Mouse (Mus musculus) A20 (cell line): Measurements from ENCODE around the gene Tnks1bp1.
A peak's percentile ranks its signal among the peaks of the same experiment; 100 is the strongest.

Experiments
- DNase-seq: peaks from one replicate; pipeline ENCODE4 v3.0.0-alpha.2; 2011; ENCODE audit warnings: low read depth, low spot score

Tnks1bp1 gene

GRCm38 (mm10) chr2:85047596-85048167, at the start of gene Tnks1bp1:
TSS of gene Tnks1bp1 (plus strand) at chr2:85048022.
- DNase-seq = peak; percentile 96

DNA sequence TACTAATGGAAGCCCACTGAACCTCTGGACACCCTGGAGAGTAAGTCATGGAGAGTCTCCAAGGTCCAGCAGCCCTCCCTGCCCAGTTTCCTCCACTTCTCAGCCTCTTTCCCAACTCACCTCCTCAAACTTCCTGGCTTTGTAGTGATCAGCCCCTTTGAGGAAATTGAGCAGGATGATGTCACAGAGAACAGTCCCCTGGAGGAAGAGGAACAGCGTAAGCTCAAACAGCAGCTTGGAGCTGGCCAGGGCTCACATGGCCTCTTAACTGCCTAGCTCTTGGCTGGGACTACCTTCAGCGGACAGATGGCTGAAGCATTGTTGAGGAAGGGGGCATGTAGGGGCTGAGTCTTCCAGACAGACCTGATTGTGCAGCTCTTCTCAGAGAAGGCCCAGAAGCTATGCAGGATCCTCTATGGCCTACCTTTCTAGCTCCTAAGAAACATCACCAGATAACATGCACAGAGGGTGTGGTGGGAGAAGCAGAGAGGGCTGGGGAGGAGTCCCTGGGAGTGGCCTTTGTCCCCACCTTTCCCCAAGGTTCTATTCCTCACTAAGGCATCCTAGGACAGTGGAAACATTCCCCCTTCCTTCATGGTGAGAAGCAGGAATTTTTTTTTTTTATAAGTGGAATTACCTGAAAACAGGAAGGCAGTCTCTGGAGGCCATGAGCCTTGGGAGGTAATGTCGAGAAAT, 48.2 kb upstream of the Tnks1bp1 start:
- DNase-seq = no peak

- DNase-seq = no peak
Observed at GRCm38 (mm10) chr2:85001497-85001896, 46.3 kb upstream of the Tnks1bp1 start.

GRCm38 (mm10) chr2:85002575-85002974, 45.2 kb upstream of the Tnks1bp1 start:
- DNase-seq = no peak

- DNase-seq = no peak
Observed at GRCm38 (mm10) chr2:85004341-85004740, 43.5 kb upstream of the Tnks1bp1 start.

GRCm38 (mm10) chr2:85006600-85006999, 41.2 kb upstream of the Tnks1bp1 start:
- DNase-seq = no peak

- DNase-seq = peak; percentile 75
Observed at GRCm38 (mm10) chr2:85007729-85008128, 40.1 kb upstream of the Tnks1bp1 start.

DNA sequence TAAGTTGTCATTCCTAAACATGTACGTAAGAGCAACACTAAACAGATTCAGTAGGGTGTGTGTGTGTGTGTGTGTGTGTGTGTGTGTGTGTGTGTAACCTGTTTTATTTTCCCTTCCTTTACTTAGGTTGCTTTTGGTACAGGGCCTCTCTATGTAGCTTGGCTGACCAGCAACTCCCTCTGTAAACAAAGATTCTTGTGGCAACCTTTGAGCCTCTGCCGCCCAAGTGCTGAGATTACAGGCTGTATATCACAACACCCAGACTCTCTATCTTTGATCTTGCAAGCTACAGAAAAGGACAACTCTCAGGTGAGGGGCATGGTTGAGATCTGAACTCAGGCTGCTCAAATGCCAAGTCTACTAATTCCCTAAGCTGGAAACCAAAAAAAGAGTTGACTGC, 38.6 kb upstream of the Tnks1bp1 start:
- no peak for DNase-seq

DNA sequence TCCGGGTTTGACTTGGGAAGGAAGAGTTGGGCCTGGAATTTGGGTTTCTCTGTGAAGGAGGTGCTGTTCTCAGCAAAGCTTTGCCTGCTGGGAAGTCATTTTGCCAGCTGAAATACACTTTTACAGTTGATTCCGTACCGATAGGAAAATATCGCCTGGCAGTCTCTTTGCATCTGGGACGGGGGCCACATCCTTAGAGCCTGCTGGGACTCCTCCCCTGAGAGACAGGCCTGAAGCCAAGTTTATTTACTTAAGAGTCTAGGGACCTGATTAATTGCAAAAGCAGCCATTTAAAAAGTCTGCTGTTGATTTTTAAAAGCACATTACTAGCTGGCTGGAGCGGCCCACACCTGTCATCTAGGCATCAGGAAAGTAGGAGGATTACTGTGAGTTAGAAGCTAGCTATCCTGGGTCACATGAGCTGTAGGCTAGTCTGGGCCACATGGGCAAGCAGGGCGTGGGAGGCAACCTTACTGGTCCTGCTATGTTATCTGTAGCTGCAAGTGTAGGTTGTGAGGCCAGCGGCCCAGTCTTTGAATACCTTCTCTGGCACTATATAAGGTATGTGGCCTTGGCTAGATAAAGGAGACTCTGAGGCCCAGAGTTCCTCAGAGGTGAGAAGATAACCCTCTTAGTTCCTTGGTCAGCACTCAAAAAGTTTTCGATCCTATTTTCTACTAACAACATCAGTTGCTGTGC, 35.8 kb upstream of the Tnks1bp1 start:
- DNase-seq = no peak

DNA sequence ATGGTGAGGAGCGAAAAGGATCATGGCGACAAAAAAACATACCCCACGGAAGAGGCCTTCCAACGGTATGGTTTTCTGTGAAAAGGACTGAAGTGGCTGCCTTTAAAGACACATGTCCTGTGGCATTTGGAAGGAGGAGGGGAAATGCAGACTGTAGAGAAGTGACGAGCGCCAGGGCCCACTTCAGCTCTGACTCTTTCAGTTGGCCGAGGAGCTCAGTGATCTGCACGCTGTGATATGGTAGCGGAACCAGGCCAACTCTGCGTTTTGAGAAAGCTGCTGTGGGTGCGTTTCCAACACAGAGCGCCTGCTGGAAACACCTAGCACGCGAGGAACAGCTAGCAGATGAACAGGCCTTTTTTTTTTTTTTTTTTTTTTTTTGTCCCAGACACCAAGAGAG, 35.1 kb upstream of the Tnks1bp1 start:
- DNase-seq = no peak

DNA sequence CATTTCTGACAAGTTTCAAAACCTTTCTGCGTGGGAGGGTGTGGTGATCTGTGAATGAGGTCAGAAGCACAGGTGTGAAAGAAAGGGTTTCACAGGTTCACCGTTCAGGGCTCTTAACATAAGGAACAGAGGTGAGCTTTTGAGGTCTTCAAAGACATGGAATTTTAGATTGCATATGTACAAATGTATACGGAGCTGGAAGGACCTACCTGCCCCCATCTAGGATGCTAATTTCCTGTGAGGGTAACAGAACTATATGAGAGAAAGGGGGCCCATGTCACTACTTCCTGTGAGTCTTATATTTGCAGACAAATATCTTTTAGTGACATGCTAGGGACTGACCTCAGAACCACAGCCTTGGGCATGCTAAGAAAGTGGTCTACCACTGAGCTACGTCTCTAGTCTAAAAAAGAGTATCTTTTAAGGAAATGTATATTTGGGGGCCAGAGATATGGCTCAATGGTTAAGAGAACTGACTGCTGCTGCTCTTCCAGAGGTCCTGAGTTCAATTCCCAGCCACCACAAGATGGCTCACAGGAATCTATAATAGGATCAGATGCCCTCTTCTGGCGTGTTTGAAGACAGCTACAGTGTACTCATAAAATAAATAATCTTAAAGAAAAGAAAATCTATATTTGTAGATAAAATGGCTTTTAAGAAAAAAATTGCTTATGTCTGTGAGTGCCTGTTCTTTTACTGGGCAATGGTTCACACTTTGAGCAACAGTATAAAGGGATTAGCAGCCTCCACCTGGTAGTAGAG, 33.8 kb upstream of the Tnks1bp1 start:
- DNase-seq = no peak

- peak; percentile 41 for DNase-seq
Observed at GRCm38 (mm10) chr2:85014588-85014982, 33.2 kb upstream of the Tnks1bp1 start.

DNA sequence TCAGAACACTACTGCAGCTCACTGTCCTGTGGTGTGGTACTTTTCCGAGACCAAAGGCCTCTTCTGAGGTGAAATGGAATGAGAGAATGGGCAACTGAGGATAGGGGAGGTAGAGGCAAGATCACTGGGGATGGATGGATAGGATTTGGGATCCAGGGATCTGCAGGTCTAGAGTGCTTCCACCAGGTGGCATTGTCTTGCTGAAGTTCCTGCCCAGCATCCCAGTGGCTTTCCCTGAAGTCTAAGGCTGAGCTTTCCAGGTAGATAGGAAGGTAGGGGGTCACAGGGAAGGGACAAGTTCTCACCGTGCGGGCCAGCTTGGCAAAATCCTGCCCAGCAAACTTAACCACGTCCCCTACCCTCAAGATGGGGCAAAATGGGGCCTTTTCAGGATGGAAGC, 25.8 kb upstream of the Tnks1bp1 start:
- no peak for DNase-seq

DNA sequence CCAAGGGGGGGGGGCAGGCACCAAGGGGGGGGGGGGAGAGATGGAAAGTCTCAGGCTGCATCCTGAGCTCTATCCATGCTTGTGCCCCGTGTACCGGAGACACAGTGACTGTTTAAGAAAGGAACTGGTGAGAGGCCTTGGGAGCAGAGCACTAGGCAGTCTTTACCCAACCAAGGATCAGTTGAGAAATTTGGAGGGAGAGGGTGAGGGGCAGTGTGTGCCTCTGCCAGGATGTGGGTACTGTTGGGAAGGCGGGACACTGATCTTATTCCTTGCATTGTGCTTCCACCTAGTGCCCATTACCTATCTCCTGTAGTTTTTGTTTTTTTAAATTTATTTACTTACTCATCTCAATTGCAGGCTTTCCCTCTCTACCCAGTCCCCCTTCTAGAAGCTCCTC, 21.6 kb upstream of the Tnks1bp1 start:
- DNase-seq = no peak

DNA sequence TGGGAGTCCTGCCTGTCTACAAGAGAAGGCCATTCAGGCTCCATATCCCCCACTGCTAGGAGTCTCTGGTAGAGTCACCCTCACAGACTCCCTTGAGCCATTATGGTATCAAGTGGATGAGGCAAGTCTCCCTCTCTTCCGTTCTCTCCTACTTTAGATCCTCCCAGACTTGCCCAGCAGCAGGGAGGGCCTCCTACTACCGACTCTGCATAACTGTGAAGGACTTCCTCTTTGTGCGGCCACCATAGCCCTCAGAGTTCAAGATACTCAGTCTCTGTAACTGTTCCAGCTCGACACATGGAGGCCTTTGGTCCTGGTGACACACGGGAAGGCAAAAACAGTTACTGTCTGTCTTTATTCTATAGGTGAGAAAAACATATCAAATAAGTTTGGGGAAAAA, 20.5 kb upstream of the Tnks1bp1 start:
- peak; percentile 43 for DNase-seq

DNA sequence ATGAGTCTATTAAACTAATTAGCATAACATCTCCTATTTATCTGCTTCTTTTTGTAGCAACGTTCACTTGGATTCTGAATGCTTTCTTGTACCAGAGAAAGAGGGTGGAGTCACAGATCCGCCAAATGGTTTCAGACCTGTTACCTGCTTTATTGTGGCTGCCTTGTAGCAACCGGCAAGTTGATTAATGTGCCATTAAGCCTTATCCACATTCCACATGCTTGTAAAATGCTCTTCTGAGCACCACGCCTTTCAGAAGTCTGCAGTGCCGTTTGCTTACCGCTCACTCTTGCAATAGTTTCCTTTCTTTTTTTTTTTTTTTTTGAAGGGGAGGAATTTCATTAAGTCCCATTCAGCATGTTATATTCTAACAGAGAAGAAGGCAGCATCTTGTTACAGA, 17.9 kb upstream of the Tnks1bp1 start:
- DNase-seq = no peak

DNA sequence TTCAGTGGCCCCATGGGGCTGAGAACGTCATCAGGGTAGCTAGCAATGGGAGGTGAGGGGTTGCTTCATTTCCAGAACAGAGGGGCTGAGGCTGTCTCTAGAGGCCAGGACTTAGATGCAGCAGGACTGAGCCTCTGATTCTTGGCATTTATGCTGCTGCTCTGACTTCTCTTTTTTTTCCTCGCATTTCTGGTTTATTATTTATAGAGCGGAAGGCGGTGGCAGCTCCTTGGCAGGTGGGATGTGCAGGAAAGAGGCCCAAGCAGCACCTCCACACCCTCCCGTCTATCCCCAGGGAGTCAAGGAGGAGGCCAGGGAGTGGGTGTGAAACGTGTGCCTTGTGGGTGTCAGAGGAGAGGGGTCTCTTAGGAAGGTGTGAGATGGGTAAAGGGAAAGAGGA, 16.8 kb upstream of the Tnks1bp1 start:
- DNase-seq = no peak

DNA sequence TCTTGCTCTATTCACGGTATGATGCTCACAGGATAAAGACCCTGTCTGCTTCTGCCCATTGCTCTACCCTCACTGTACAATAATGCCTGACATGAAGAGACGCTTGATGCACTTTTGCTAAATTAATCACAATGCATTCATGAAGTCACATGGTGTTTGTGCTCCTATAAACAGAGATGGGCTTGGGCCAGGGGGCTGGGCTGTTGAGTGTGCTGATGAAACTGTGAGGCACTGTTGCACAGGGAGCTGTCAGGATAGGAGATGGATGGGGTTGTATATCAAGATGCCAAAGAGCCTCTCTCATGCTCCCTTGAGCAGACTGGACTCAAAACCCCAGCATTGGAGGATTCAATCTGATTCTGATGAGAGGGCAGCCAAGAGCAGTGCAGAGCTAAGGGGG, 14.7 kb upstream of the Tnks1bp1 start:
- no peak for DNase-seq

- no peak for DNase-seq
Observed at GRCm38 (mm10) chr2:85034169-85034568, 13.7 kb upstream of the Tnks1bp1 start.

GRCm38 (mm10) chr2:85036507-85037046, 11.2 kb upstream of the Tnks1bp1 start:
- DNase-seq = no peak

GRCm38 (mm10) chr2:85037047-85038026, 10.5 kb upstream of the Tnks1bp1 start, which contains the start of the genes Ssrp1 and P2rx3:
TSS of gene Ssrp1 (plus strand) at chr2:85037234.
TSS of gene P2rx3 (minus strand) at chr2:85037462.
- DNase-seq = peak; percentile 93
